Mouse (Mus musculus): ENCODE measurements around the gene Gm17324. TPM values are rescaled to one million over a fixed set of nuclear protein-coding genes. Genes with fewer than 3 reads are reported as not detected.

Gene Gm17324
- polyA plus RNA-seq (2017; shearing (Covaris generic)): 1 to 10 TPM in 1 of 2 experiments, under 1 TPM in 1; 0.53 to 2.7 TPM

DNA sequence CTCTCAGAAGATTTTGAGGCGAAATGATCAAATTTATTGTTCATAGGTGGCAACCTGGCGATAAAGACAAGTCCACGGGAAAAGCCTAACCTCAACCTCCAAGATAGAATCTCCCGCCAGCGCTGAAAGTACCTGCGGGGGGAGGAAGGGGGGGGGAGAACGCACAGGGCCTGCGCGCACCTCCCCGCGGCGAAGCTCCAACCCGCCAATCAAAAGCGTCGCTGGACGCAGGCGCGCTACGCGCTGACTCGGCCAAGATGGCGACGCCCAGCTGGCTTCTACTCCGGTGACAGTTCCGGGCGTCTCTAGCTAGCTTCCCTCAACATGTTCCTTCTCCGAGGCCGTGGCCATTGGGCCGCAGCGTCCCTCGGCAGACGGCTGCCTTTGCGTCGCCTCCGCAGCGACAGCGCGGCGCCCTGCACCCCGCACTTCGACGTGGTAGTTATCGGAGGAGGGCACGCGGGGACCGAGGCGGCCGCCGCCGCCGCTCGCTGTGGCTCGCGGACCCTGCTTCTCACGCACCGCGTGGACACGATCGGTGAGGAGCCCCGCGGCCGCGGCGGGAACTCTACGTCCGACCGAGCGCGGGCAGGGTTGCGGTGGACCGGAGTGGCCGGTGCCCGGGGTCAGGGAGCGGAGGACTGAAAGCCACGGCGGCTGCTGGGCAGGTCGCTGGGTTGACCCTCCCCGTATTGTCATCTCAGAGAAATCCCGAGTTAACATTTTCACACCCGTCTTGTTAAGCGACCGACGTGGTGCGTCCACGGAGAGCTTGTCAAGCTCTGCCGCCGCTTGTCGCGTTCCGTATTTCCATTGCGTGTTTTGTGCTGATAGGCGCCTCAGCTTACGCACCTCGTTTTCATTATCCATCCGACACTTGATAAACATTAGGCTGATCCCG, at the start of gene Gm17324, which contains the start of gene Mto1:
Gm17324 (minus strand) TSS at position 814 of the 901 bp plus-strand sequence.
Mto1 (plus strand) TSS at position 236 of the 901 bp plus-strand sequence.

DNA sequence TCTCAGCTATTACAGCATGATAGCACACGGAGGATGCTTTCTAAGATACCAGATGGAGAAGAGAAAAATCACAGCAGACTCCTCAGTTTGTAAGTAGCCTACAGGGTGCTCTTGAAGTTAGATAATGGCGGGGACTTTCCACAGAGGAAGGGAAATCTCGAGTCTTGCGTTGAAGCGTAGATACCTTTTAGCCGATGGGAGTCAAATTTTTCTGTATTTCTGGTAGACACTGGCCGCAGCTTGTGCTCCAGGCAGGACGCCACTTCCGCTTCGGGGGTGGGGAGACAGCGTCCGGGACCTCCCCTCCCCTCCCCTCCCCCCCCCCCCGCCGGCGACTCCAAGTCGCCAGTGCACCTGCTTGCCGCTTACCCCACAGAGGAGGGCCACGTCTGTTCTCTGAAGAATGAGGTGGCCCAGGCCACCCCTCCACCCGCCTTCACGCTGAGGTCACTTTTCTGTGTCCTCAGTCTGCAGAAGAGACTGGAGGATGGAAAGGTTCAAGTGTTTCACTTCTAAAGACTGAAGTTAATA, 40.4 kb upstream of the Gm17324 start, which contains the start of gene Eef1a1:
Eef1a1 (minus strand) TSS at position 262 of the 531 bp plus-strand sequence.

GRCm38 (mm10) chr9:78442579-78443392, 5.8 kb downstream of the Gm17324 start, which contains the start of gene Cgas:
TSS of gene Cgas (minus strand) at chr9:78443237.

Other genes with a start within 250 kb of the Gm17324 start
- under 1 TPM in 1 of 2 experiments, not detected in 1; 0.53 TPM for gene Gsta1, start 218.1 kb downstream of the Gm17324 start, polyA plus RNA-seq (2017; shearing (Covaris generic))
- not detected for gene Gm3776, start 191.7 kb downstream of the Gm17324 start, polyA plus RNA-seq (2017; shearing (Covaris generic))
- under 1 TPM in 1 of 2 experiments, not detected in 1; 0.81 TPM for gene Gm10639, start 158.9 kb downstream of the Gm17324 start, polyA plus RNA-seq (2017; shearing (Covaris generic))
- not detected for gene Omt2a, start 134.0 kb downstream of the Gm17324 start, polyA plus RNA-seq (2017; shearing (Covaris generic))
- not detected for gene Omt2b, start 121.2 kb downstream of the Gm17324 start, polyA plus RNA-seq (2017; shearing (Covaris generic))
- gene Gsta2, start 93.0 kb downstream of the Gm17324 start, polyA plus RNA-seq (2017; shearing (Covaris generic)): 1 to 10 TPM in 1 of 2 experiments, under 1 TPM in 1; 0.49 to 3.4 TPM
- not detected for gene Dppa5a, start 80.6 kb downstream of the Gm17324 start, polyA plus RNA-seq (2017; shearing (Covaris generic))
- 1 to 10 TPM in 1 of 2 experiments, under 1 TPM in 1; 0.23 to 1.2 TPM for gene Ooep, start 70.1 kb downstream of the Gm17324 start, polyA plus RNA-seq (2017; shearing (Covaris generic))
- gene Ddx43, start 53.0 kb downstream of the Gm17324 start, polyA plus RNA-seq (2017; shearing (Covaris generic)): 10 to 100 TPM in 1 of 2 experiments, 1 to 10 TPM in 1; 5.5 to 15.1 TPM
- 10 to 100 TPM in 1 of 2 experiments, 1 to 10 TPM in 1; 3.7 to 10.9 TPM for gene Cgas, start 5.5 kb downstream of the Gm17324 start, polyA plus RNA-seq (2017; shearing (Covaris generic))
- 10 to 100 TPM; 27.3 to 35.9 TPM for gene Mto1, start 578 bp downstream of the Gm17324 start, polyA plus RNA-seq (2017; shearing (Covaris generic))
- gene Eef1a1, start 40.4 kb upstream of the Gm17324 start, polyA plus RNA-seq (2017; shearing (Covaris generic)): 1,000 to 10,000 TPM; 3,945 to 4,761 TPM
- gene Slc17a5, start 139.3 kb upstream of the Gm17324 start, polyA plus RNA-seq (2017; shearing (Covaris generic)): 10 to 100 TPM; 12.1 to 13.9 TPM
- 1 to 10 TPM in 1 of 2 experiments, under 1 TPM in 1; 0.28 to 1.6 TPM for gene Cd109, start 166.8 kb upstream of the Gm17324 start, polyA plus RNA-seq (2017; shearing (Covaris generic))

Data from inflammation-experienced regulatory T-cells (primary cell).